Mouse (Mus musculus): ENCODE measurements at regions not wholly inside any gene's neighbourhood (a gene's known extent, or its start where the extent isn't known, plus 50 kb on each side); places are given as distances from the start of the nearest gene placed in this dataset.

DNA sequence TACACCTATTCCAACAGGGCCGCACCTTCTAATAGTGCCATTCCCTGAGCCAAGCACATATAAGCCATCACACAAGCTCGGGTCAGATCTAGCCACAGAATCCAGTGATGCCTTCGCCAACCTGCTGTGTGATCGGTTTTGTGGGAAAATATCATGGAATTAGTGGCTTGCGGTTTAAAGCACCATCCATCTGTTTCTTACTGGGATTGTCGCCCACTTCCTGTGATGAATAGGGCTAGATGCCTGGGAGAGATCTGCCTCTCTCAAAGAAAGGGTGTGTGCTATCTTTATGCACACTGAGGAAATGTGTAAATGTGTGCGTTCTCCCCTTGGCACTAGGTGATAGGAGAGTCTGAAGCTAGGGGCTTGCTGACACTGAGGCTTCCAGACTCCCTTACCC, 154.5 kb upstream of the Smim23 start:
- no peak for DNase-seq

GRCm38 (mm10) chr11:32976572-32976971, 152.2 kb upstream of the Smim23 start:
- no peak for DNase-seq

DNA sequence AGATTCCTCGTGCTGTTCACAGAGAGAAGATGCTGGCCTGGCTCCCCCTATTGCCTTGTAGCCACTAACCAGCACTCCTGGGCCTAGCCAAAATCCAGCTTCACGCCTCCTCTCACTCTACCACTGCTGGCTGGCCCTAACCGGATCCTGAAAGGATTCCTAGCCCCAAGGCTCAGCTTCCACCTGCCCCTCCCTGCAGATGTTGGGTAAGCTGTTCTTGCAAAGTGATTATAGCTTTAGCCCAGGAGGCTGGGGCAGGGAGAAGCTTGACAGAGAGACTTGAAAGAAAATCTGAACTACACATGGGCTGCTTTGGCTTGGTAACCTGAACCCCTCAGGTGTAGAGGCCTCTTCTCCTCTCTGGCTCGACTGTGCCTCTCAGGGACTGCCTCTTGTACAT, 149.0 kb upstream of the Smim23 start:
- no peak for DNase-seq

DNA sequence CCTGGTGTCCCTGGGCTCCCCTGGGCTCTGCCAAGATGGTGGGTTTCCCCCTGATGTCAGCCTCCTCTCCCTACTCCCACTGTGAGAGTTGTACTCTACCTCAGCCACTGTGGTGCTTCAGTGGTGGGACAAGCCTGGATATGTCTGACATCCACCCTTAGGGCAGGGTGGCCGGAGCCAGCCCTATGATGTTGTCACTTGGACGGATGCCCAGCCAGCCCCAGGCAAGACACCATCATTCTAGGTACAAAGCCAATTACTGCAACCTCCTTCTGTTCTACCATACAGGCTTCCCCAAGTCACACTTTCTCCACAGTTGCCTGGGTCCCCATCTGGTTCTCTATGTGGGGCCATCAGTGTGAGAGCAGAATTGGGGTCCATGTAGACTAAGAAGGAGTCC, 141.0 kb upstream of the Smim23 start:
- peak; percentile 56 for DNase-seq

GRCm38 (mm10) chr11:32963625-32964293, 139.4 kb upstream of the Smim23 start:
- DNase-seq = no peak

GRCm38 (mm10) chr11:32961600-32961999, 137.2 kb upstream of the Smim23 start:
- no peak for DNase-seq

- DNase-seq = no peak
These were observed 134.6 kb upstream of the Smim23 start for GRCm38 (mm10) chr11:32958961-32959360.

DNA sequence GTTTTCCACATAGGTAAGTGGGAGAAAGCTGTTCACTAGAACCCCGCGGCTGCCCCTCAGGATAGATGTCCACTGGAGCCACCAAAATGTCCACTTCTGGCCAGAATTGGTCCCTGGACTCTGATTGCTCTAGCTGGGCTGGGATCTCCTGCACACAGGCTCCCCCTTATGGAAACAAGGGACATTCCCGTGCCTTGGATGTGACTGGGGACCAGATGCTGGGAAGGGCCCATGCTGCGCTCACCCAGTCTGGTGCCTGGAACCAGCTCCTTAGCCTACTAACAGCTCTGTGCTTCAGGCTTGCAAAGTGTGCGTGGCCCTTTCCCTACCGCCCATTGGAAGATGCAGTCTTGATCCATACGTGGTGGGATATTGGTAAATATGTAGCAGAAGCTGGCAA, 132.6 kb upstream of the Smim23 start:
- peak; percentile 82 for DNase-seq

DNA sequence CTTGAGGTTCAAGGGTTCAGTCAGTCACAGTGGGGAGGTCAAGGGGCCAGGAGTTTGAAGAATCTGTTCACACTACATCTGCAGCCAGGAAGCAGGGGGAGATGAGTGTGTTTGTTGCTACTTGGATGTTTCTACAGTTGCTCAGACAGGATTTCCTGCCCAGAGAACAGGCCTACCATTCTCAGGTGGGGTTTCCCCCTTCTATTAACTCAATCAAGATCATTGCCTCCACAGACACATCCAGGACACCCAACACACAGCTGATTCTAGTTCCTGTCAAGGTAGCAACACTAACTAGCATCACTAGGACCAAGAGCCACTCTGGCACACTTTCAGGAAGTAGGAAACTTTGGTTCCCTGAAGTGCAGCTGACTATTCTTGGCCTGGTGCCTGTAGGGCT, 127.9 kb upstream of the Smim23 start:
- DNase-seq = no peak

GRCm38 (mm10) chr11:32948132-32948531, 123.7 kb upstream of the Smim23 start:
- DNase-seq = no peak

DNA sequence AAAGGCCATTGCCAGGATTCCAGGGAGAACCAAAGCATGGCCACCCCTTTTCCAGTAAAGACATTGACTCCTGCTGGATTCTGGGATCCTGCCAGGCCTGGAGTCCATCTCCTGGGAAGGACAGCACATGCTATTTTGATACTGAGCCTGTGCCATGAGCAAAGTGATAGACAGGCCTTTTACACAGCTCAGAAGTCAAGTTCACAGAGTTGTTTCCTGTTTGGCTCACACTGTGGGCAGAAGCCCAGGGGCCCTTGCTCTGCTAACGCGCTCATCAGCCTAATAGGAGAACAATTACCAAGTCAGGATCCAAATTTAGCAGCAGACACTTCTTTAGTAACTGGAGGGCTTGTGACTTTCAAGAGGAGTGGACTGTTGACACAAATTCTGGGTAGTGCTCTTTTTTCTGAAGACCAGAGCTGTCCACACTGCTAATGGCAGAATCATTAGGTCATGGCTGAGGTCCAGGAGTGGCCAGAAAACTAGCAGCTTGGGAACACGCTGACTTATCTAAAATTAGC, 122.1 kb upstream of the Smim23 start:
- no peak for DNase-seq

GRCm38 (mm10) chr11:32945071-32945470, 120.7 kb upstream of the Smim23 start:
- no peak for DNase-seq

DNA sequence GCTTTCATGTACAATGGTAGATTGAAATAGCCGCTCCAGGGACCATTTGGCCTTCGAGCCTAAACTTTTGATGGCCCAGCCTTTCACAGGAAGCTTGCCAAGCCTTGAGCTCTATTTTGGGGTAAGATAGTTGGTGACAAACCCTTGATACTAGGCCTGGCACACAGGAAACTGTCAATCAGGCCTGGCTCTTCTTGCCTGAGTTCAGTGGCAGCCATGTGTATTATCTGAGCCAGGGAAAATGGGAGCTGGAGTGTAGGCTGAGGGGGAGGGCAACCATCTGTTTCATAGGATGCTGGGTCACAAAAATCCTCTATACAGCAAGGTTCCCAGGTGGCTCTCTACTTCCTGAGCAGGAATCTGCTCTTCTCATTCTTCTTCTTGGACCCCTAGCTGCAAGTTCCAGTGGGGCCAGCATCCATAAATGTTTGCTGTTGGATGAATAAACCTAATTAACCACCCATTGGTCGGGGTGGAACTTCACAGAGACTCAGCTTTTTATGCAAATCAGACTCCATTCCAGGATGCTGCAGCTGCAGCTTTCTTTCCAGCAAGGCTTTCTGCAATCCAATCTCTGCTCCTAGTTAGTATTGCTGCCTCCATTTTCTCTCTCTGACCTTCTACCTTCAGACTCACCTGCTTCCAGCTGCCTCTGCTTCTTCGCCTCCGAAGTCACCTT, 117.1 kb upstream of the Smim23 start:
- no peak for DNase-seq

DNA sequence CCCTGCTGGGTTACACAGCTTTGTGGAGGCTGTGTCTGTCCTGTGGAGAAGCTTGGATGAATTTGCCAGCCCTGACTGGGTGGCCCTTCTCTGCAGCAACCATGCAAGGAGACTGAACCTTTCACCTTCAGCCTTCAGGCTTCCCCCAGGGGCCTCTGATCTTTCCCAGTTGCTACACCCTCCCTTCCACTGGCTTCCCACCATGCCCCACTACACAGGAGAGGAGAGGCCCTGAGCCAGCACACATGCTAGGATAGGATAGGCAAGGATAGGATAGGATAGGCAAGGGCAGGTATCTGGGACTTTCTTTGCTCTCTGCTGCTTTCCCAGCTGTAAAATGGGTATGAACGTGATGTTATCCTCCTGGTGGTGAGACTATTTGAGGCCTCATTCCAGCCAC, 114.7 kb upstream of the Smim23 start:
- no peak for DNase-seq

DNA sequence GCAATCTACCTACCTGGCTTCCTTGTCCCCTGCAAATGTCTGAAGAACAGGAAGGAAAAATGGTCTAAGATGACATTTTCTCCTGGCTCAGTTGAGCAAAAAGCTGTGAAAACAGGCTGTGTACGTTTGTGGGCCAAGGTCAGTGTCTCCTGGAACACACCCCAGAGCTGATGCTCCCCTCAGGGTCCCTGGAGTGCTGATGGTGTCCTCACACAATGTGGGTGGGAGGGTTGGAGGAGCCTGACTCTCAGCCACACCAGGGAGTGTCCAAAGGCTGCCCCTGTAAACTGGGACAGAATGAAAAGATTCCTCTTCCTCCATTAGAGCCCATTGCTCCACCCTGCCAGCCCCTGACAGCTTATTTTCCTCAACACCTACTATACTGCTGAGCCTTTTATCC, 112.8 kb upstream of the Smim23 start:
- DNase-seq = no peak

DNA sequence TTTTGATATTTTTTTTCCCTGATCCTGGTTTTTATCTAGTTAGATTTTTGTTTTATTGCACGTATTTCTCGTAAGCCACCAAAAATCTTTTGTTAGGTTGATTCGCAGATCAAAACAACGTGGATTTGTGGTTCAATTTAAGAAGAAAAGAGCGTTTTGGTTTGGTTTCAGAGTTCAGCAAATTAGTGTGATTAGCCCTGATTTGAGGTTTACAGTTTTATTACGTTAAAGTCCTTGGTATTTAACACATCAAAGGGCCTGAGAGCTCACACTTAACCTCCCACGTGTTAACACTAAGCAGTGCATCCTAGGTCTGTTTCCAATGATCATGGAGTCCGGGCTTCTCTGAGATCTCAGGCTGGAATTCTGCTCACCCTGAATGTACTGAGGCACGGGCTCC, 107.5 kb upstream of the Smim23 start:
- DNase-seq = no peak

- no peak for DNase-seq
These were observed 106.6 kb upstream of the Smim23 start for GRCm38 (mm10) chr11:32931018-32931417.

DNA sequence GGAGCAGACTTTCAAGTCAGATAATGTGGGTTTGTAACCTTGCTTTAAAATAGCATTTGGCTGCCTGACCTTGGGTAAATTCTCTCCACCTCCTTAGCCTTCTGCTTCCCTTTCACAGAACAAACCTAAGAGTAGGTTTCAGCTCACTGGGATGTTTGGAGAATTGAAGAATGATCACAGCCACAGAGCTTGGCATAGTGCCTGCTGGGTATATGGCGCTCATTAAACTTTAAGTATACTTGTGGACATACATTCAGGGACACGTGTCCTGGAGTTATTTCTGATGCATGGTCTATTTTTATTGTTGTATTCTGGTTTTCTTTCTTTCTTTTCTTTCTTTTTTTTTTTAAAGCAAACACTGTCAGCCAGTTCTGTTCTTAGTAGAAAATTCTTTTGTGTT, 104.4 kb upstream of the Smim23 start:
- DNase-seq = no peak

GRCm38 (mm10) chr11:32925421-32926271, 101.2 kb upstream of the Smim23 start:
- no peak for DNase-seq

GRCm38 (mm10) chr11:32924932-32925331, 100.5 kb upstream of the Smim23 start:
- no peak for DNase-seq

- no peak for DNase-seq
These were observed 88.7 kb upstream of the Smim23 start for GRCm38 (mm10) chr11:32913071-32913470.

- no peak for DNase-seq
These were observed 87.4 kb upstream of the Smim23 start for GRCm38 (mm10) chr11:32911791-32912190.

GRCm38 (mm10) chr11:32908723-32909411, 84.5 kb upstream of the Smim23 start:
- DNase-seq = no peak

Measured in cerebellum, adult 11 months (tissue).